Mouse (Mus musculus) hindlimb bud, embryonic 11.5 days (tissue): ENCODE measurements around the gene Ptprg.
"Not testable (repeated sequence)": the region's sequence is repeated elsewhere in the genome, so short reads cannot be mapped to it uniquely, and the experiment has no call there.

Experiments
- DNase-seq: peaks from one replicate; pipeline ENCODE4 v3.0.0-alpha.2; 2012; ENCODE audit warnings: low read depth, low spot score; ENCODE audit errors: extremely low spot score

Ptprg gene

GRCm38 (mm10) chr14:12036530-12037283 is 483.4 kb downstream of the Ptprg start:
- no peak for DNase-seq

- no peak for DNase-seq
Observed at GRCm38 (mm10) chr14:12039743-12040142, 486.4 kb downstream of the Ptprg start.

GRCm38 (mm10) chr14:12041566-12041965 is 488.2 kb downstream of the Ptprg start:
- DNase-seq, result no peak

GRCm38 (mm10) chr14:12046226-12046882 is 493.0 kb downstream of the Ptprg start:
- no peak for DNase-seq

- DNase-seq, result no peak
Observed at GRCm38 (mm10) chr14:12047637-12048036, 494.3 kb downstream of the Ptprg start.

- DNase-seq, result no peak
Observed at GRCm38 (mm10) chr14:12056912-12057524, 503.7 kb downstream of the Ptprg start.

GRCm38 (mm10) chr14:12057856-12058255 is 504.5 kb downstream of the Ptprg start:
- no peak for DNase-seq

- no peak for DNase-seq
Observed at GRCm38 (mm10) chr14:12059149-12059548, 505.8 kb downstream of the Ptprg start.

- not testable (repeated sequence) for DNase-seq
Observed at GRCm38 (mm10) chr14:12061313-12061712, 508.0 kb downstream of the Ptprg start.

GRCm38 (mm10) chr14:12062628-12063360 is 509.5 kb downstream of the Ptprg start:
- no peak for DNase-seq

- DNase-seq, result no peak
Observed at GRCm38 (mm10) chr14:12065001-12065400, 511.7 kb downstream of the Ptprg start.

GRCm38 (mm10) chr14:12065736-12066135 is 512.4 kb downstream of the Ptprg start:
- DNase-seq, result no peak

GRCm38 (mm10) chr14:12069707-12070106 is 516.4 kb downstream of the Ptprg start:
- no peak for DNase-seq

GRCm38 (mm10) chr14:12070361-12070760 is 517.0 kb downstream of the Ptprg start:
- no peak for DNase-seq

GRCm38 (mm10) chr14:12070856-12071465 is 517.6 kb downstream of the Ptprg start:
- DNase-seq, result no peak

- no peak for DNase-seq
Observed at GRCm38 (mm10) chr14:12072026-12072861, 518.9 kb downstream of the Ptprg start.

GRCm38 (mm10) chr14:12073408-12074107 is 520.2 kb downstream of the Ptprg start:
- no peak for DNase-seq

GRCm38 (mm10) chr14:12077193-12077592 is 523.9 kb downstream of the Ptprg start:
- DNase-seq, result no peak

GRCm38 (mm10) chr14:12079250-12079649 is 525.9 kb downstream of the Ptprg start:
- DNase-seq, result no peak
